Mouse (Mus musculus) thymus, adult 2 months (tissue): Measurements from ENCODE around the gene Ndel1.

Source experiments
- CTCF ChIP-seq: fragments of 200-500 bp; IDR thresholded peaks from 2 replicates; pipeline ENCODE4 v1.5.1; 2012; ENCODE audit warnings: mild to moderate bottlenecking, control low read depth, low read length, moderate library complexity, borderline replicate concordance; ENCODE audit not compliant: control insufficient read depth, poor library complexity, insufficient read depth; ENCODE audit errors: extremely low read depth
- POLR2A ChIP-seq: fragments of 200-500 bp; IDR thresholded peaks from 2 replicates; pipeline ENCODE4 v1.6.1; 2012; ENCODE audit warnings: mild to moderate bottlenecking, low read length, control low read depth, moderate library complexity; ENCODE audit not compliant: control insufficient read depth, poor library complexity, insufficient read depth; ENCODE audit errors: extremely low read depth

DNA sequence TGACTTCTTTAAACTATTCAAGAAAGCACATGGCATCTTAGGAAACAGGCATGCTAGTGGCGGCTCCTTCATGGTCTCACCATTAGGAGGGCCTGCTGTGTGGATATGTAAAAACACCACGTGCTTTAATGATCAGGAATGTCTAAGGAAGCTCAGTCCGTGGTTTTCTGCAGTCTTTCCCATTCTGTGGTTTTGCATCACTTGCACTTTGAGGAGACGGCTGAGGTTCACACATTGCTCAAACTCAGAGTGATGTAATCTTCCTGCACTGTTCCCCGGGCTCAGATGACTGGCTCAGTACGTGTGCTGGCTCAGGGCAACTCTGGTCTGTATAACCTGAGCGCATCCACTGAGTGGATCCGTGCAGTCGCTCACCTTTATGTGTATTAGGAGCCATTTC is 89.3 kb downstream of the Ndel1 start:
- no peak for TF ChIP-seq CTCF
- no peak for TF ChIP-seq POLR2A
